Mouse (Mus musculus): ENCODE measurements around the gene Lgr4.

- TF ChIP-seq POLR2A (IDR thresholded peaks at IDR 0.05; ENCODE audit: control insufficient read depth in 1 of 2, insufficient read depth in 1 of 2, low read depth in 1 of 2, low read length in 2 of 2, poor library complexity in 1 of 2) = no peak
- TF ChIP-seq CTCF (IDR thresholded peaks at IDR 0.05 in 2 of 3, conservative IDR thresholded peaks at IDR 0.05 in 1 of 3; ENCODE audit: control insufficient read depth in 1 of 3, insufficient read depth in 1 of 3, low read depth in 2 of 3, low read length in 3 of 3, poor library complexity in 1 of 3, severe bottlenecking in 1 of 3) = no peak
- TF ChIP-seq EP300 (IDR thresholded peaks at IDR 0.05; ENCODE audit: low read depth in 1 of 2, low read length in 2 of 2) = no peak
- no peak for TF ChIP-seq ELF1 (IDR thresholded peaks at IDR 0.05; ENCODE audit: low read depth, low read length)
- no peak for TF ChIP-seq MAFK (IDR thresholded peaks at IDR 0.05; ENCODE audit: borderline replicate concordance, low read depth, low read length)
Observed at GRCm38 (mm10) chr2:109991754-109992153, 74.3 kb downstream of the Lgr4 start.

Measured in MEL (cell line).